Mouse (Mus musculus) retina, adult 2 months (tissue): ENCODE data around the gene Fkbp11.

ENCODE experiments used
- DNase-seq: peaks from one replicate; pipeline ENCODE4 v3.0.0-alpha.2; 2012; ENCODE audit warnings: low read depth, low spot score

Gene Fkbp11

GRCm38 (mm10) chr15:98740219-98740618, 12.2 kb upstream of the Fkbp11 start:
- DNase-seq = no peak

GRCm38 (mm10) chr15:98738796-98739195, 10.8 kb upstream of the Fkbp11 start:
- no peak for DNase-seq

GRCm38 (mm10) chr15:98737881-98738280, 9.9 kb upstream of the Fkbp11 start:
- DNase-seq = no peak

DNA sequence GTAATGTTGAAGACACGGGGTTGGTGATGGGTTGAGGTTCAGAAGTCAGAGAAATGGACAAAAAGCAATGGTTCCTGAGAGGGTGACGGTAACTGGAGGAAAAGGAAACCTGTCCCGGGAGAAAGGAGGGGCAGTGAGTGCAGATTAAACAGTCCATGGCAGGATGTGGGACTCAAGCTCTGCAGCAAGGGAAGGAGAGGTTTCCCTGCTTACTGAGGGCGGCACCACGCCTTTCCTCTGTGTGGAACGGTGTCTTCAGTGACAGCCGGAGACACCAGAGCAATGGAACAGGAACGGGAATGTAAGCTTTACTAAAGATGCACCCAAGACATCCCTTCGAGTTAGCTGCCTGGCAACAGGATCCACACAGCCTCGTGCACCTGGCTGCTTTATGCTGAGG, 8.5 kb upstream of the Fkbp11 start:
- DNase-seq = no peak

- DNase-seq = no peak
These were observed 6.1 kb upstream of the Fkbp11 start for GRCm38 (mm10) chr15:98733976-98734566.

DNA sequence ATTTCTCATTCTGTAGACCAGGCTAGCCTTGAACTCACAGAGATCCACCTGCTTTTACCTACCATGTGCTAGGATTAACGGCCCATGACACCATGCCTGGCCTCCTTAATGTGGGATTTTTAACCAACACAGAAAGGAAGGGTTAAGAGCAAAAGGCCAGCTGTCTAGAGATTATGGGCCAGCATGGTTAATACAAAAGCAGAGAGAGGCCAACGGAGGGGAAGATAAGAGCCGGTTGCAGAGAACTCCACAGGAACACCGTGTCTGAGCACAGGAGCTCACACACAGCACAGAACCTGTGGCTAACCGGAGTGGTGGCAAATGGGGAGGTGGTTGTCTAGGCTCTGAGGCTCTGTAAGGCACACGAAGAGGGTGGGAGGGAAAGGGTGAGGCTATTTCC, 5.4 kb upstream of the Fkbp11 start:
- DNase-seq = no peak

DNA sequence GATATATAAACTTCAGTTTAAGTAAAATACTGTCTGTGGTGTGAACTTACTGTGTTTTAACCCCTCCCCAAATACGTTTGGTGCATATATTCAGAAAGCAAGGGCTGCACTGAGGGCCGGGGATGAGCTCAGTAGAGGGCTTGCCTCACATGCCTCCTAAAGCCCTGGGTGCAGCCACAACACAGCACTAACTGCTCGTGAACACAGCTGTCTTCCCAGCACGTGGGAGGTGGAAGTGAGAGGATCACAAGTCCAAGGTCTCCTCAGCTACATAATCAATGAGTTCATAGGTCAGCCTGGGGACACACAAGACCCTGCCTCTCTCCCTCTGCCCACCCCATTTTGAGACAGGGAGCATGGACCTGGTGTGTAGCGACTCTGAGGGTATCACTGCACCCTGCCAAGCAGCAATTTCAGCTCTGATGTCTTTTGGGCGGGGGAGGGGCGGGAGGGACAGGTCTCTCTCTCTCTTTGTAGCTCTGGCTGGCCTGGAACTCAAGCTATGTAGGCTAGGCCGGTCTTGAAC, 4.1 kb upstream of the Fkbp11 start:
- no peak for DNase-seq

DNA sequence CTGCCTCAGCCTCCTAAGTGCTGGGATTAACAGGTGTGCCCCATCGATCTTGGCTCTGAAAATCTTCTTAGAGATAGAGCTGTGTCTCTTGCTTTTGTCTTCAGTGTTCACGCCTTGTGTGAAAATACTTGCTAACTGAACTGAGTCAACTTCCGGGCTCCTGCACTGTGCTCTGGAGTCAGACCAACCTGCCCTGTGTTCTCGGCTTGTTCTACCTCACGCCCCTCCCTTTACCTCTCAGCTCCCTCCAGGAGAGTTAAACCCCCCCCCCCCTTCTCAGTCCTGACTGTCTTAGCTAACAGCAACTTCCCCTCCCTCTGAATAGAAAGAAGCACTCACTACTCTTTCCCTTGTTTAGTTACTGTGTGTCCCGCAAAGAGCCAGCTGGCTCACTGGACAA, 2.8 kb upstream of the Fkbp11 start:
- no peak for DNase-seq

DNA sequence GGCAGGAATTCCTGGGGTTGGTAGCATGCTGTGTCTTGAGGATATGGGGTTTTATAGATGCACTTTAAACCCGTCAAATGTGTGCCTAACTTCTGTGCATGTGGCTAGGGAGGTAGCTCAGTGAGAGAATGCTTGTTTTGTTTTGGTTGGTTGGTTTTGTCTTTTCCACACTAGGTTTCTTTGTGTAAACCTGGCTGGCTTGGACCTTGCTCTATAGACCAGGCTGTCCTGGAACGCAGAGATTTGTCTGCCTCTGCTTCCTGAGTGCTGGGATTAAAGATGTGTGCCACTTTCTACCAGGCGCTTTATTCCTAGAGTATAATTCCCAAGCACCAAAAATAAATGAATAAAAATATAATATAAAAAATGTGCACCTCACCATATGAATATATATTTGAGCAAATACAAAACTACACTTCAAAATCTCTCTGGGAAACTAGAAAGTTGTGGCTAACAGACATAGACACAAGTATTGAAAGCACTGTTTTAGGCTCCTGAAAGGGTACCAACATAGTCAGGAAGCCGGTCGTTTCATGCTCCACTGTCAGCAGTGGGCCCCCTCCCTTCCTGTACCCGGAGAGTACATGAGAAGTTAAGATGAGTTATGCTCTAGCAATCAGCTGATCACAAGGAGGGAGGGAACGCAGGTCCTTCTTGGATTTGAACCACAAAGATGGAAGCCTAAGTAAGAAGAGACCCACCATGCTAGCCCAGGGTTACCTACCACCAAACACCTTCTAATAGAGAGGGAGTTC, 2.0 kb upstream of the Fkbp11 start:
- no peak for DNase-seq

DNA sequence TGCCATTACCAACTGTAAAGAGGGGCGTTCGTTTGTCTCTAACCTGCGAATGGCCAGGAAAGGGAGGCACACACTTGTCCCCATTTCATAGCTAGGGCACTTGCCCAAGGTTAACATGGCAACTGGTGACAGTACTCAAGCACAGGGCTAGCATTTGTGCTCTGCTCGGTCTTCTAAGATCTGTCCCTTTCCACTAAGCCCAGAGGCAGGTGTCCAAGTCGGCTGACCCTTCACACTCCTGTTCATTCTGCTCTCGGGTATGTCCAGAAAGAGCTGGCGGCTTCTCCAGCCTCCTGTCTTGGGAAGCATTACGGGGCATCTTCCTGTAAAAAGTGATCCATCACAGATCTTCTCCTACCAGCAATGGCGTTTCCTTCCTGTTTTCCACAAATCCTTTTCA, 368 bp upstream of the Fkbp11 start:
- no peak for DNase-seq

DNA sequence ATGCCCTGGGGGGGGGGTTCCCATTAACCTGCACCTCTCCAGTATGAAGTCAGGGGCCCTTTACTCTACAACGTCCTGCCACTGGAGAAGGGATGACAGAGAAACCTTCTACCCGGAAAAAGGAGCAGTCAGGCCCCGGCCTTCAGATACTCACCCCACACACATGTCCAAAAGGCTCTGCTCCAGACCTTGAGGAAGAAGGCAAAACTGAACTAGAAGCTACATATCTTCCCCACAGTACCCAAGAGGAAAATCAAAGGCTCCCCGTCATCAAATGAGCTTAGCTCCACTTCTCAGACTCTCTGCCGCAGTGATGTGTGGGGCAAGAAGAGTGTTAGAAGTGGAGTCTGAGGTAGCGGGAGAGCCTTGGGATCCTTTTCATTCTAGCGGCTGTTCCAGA, 1.3 kb downstream of the Fkbp11 start:
- DNase-seq = no peak

GRCm38 (mm10) chr15:98726079-98726478, 1.9 kb downstream of the Fkbp11 start:
- no peak for DNase-seq

DNA sequence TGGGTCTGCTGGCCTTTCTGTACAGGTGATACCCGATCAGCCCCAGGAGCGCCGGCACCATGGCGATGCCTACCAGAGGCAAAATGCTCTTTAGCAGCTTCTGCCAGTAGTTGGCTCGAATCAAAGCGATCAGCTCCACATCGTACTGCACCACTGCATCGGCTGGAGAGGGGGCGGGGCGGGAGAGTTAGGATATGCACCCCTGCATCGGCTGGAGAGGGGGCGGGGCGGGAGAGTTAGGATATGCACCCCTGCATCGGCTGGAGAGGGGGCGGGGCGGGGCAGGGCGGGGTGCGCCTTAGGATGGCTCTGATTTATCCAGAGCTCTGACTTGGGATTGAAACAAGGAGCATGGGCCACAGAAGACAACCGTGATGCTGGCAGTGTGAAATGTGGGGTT, 3.6 kb downstream of the Fkbp11 start:
- no peak for DNase-seq

GRCm38 (mm10) chr15:98722854-98723253, 5.1 kb downstream of the Fkbp11 start:
- DNase-seq = no peak

DNA sequence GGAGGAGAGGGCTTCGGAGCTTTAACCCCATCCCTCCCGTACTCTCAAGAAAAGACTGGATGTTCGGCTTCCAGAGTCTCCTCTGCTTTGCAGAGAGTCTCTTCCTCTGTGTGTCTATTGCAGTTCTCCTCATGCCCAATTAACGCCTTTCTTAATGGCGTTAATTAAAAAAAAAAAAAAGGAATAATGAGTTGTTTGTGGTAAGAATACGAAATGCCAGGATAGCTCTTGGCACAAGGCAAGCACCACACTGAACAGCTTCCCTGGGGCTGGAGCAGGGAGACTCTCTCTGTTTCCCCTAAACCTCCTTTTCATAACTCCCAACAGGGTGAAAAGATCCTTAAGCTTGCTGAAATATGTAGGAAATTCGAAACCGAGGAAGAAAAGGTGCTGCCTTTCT, 5.8 kb downstream of the Fkbp11 start:
- no peak for DNase-seq

GRCm38 (mm10) chr15:98717301-98717700, 10.7 kb downstream of the Fkbp11 start:
- no peak for DNase-seq

DNA sequence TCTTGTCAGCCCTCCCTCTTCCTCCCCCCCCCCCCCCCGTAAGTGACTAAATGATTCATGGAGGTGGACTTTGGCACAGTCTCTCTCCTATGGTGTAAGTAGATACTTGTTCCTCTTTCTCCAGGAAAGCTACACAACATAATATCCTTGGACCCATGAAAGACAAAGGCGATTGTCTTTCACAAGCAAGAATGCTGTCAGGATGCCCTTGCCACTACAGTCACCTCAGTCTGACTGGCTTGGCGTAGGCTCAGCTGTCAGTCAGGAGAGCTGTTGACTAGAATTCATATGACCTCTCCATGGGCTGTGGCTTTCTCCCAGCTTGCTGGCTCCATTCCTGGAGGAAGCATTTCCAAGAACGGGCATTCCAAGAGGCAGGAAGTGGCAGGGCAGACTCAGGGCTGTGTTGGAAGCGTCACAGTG, 13.8 kb downstream of the Fkbp11 start:
- no peak for DNase-seq

DNA sequence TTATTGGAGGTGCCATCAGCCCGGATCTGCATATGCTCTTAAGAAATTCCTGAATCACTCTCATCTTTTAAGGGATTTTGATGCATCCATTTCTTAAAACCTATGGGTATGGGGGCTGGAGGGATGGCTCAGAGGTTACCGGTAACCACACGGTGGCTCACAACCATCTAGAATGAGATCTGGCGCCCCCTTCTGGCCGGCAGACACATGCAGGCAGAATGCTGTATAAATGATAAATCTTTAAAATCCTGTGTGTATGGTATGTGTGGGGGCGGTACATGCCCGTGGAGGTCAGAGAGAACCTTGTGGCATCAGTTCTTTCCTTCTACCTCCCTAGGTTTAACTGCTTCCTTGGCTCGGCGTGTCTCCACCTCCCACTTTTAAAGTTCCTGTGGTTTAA, 17.6 kb downstream of the Fkbp11 start:
- no peak for DNase-seq

GRCm38 (mm10) chr15:98707766-98708372, 20.1 kb downstream of the Fkbp11 start, which contains the start of gene Ccdc65:
TSS of gene Ccdc65 (plus strand) at chr15:98708207.
- peak; percentile 77 for DNase-seq

- no peak for DNase-seq
These were observed 23.7 kb downstream of the Fkbp11 start for GRCm38 (mm10) chr15:98704312-98704711.

- DNase-seq = peak; percentile 63
These were observed 28.6 kb downstream of the Fkbp11 start for GRCm38 (mm10) chr15:98699190-98700105.

DNA sequence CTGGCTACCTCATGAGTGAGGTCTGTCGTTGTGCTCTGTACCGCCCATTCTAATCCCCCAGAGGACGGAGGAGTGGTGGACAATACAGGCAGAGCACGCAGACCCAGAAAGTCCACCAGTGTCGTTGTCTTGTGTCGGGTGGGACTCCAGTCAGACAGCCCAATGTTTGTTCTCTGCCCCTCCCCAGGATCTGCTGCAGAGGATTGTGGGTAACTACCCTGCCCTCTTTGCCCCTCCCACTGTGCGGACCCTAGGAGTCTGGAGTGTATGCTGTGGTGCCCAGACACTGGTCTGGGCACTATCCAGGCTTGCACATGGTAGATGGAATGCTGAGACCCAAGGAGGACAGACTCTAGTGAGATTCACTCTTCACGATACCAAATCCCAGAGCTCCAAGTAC, 31.8 kb downstream of the Fkbp11 start:
- no peak for DNase-seq
